Mouse (Mus musculus): ENCODE measurements around the gene Mamdc4. TPM values are rescaled to one million over a fixed set of nuclear protein-coding genes. Genes with fewer than 3 reads are reported as not detected.

Mamdc4 gene
- total RNA-seq, 2 experiments from 2014 or later: 3.4 to 4.4 TPM

DNA sequence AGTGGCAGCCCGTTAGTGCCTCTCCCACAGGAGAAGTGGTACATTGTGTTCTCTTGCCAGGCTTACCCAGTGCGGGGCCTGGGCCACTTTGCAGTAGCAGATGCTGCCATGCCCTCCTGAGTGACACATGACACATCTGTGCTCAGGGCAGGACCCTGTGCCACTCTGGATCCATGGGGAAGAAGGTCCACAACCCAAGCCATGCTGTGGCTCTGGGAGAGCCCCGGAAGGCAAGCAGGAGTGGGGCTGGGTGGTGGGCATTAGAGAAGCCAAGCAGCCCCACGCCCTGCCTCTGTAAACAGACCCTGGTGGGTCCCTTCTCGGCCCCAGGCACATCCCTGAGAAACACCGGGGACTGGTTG, 8.5 kb upstream of the Mamdc4 start:
- DNase-seq (ENCODE audit: low spot score in 2 of 2): no peak

GRCm38 (mm10) chr2:25582466-25583119, 7.9 kb upstream of the Mamdc4 start:
- no peak for DNase-seq (ENCODE audit: low spot score in 2 of 2)

DNA sequence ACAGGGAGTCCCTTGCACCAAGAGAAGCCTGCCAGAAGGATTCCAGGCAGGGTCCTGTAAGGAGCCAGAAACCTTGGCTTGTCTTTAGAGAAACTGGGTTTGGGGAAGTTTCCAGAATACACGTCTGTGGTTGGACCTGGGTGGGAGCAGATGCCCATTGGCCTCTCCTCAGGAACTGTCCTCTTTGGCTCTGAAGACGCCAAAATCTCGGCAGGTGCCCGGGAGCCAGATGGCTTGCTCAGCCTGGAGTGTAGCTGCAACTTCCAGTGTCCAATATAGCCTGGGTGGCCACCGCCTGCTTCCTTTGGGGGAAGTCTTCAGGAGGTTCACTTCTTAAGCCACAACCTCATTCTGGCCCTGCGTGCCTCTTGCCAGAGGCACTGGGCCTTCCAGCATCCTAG, 7.3 kb upstream of the Mamdc4 start:
- DNase-seq (ENCODE audit: low spot score in 2 of 2): no peak

- DNase-seq (ENCODE audit: low spot score in 2 of 2): peak in 1 of 2 experiments; percentile 56
Observed at GRCm38 (mm10) chr2:25581294-25581864, 6.7 kb upstream of the Mamdc4 start, which contains the start of gene Ajm1. Gene Ajm1 (minus strand): TSS chr2:25581757.

DNA sequence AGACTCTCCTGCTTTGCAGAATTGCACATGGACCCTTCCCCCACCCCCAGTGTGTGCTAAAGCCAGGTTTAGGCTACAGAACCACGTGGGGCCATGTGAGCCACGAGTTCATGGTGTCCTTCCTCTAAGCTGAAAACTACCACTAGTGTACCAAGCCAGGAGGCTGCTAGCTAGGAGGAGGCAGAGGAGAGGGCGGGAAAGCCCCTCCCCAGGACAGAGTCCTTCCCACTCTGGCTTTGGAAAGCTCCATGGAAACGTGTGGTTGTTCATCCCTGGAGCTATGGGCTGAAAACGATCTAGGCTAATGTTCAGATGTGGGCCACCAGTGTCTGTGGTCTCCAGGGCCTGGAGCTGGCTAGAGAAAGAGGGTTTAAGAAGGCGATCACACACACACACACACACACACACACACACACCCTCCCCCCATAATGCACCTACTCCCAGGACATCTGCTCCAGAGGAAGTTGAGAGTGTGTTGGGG, 6.0 kb upstream of the Mamdc4 start:
- no peak for DNase-seq (ENCODE audit: low spot score in 2 of 2)

DNA sequence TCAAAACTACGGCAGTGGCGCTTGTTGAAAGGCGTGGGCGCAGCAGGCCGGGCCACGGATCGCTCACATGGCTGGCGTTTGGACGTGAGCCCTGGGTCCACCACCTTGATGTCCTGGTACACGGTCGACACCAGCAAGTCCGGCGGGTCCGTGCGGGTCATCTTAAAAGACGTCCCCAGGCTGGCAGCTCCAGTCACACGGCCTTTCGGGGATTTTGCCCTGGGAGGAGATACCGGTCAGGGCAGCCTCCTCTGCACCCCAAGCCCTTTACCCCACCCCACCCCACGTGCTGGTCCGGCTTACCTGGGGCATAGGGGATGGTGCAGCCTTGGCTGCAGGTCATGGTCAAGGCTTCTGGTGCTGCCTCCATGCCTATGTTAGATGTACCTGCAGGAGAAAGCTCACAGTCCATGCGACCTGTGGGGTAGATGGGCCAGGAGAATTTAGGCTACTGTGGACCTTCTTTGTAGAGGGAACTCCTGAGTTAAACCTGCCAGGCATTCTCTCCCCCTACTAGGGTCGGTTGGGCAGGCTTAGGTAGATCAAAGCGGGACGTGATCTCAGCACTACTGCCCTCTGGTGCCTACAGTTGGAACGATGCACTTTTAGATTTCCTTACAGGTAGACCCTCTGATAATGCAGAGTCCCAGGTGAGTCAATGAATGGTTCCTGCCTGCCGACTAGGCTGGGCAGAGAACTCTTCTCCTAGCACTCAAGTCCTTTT, 5.3 kb upstream of the Mamdc4 start:
- no peak for DNase-seq (ENCODE audit: low spot score in 2 of 2)

GRCm38 (mm10) chr2:25578796-25579736, 4.4 kb upstream of the Mamdc4 start:
- DNase-seq (ENCODE audit: low spot score in 2 of 2): peak in 1 of 2 experiments; percentile 30

GRCm38 (mm10) chr2:25577951-25578795, 3.5 kb upstream of the Mamdc4 start:
- peak in 1 of 2 experiments; percentile 31 for DNase-seq (ENCODE audit: low spot score in 2 of 2)

DNA sequence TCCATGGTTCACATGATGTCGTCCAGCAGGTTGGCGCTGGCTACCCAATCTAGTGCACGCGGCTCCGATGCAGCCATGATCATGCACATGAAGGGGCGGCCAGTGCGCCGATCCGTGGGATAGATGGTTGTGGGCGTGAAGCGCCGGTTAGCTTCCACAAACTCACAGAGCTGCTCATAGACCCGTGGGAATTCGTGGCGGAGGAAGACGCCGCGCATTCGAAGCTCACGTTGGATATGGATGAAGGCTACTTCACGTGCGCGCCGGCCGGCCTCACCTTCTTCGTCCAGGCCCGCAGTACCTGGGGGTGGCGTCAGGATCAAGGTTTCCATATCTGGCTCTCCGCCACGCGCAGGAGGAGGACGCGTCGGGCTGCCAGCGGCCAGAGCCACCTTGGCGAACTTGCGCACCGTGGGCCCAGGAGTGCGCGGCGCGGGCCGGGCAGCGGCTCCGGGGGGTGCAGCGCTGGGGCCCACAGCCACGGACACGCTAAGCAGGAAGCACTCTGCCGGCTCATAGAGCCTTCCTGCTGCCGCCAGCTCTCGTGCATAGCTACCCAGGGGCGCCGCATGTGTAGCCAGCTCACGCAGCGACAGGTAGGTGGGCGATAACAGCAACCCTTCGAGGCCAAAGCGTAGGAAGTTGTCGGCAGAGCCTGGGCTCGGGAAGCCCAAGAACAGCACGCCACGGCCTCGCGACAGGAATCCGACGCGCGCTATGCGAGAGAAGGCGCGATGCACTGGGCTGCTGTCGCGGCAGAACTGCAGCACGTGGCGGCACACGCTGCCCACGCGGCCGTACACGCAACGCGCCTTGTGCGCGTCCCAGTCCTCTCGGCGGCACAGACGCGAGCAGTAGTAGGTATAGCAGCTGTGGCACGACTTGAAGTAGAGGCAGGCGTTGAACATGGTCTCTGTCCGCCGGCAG, 2.6 kb upstream of the Mamdc4 start:
- no peak for DNase-seq (ENCODE audit: low spot score in 2 of 2)

GRCm38 (mm10) chr2:25576028-25576850, 1.6 kb upstream of the Mamdc4 start:
- no peak for DNase-seq (ENCODE audit: low spot score in 2 of 2)

DNA sequence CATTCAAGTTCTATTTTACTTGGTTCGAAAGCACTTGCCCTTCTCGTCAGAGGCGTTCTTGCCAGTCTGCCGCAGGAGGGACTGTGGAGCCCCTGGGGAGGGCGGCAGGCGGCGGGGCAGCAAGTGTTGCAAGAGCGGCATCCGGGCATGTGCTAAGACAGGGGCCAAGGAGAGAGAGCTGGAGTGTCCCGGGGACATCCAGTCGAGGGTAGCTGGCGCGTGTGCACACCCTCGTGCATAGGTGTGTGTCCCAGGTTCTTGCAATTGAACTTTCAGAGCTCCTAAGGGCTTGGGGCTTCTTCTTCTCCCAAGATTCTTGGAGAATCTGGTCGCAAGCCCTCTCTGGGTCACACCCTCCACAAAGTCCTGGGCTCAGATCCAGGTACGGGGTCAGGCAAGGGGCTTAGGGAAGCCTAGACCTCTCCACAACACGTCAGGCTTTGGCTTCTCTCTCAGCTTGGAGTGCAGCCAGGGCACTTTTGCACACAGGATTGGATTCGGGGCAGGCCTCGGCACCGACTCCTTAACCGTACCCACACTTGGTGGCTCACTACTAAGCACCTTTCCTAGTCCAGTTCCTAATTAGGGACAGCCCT, 885 bp upstream of the Mamdc4 start:
- peak in 1 of 2 experiments; percentile 47 for DNase-seq (ENCODE audit: low spot score in 2 of 2)

- DNase-seq (ENCODE audit: low spot score in 2 of 2): peak in 1 of 2 experiments; percentile 27
Observed at GRCm38 (mm10) chr2:25574136-25574535, 509 bp downstream of the Mamdc4 start.

GRCm38 (mm10) chr2:25573068-25573467, 1.6 kb downstream of the Mamdc4 start:
- DNase-seq (ENCODE audit: low spot score in 2 of 2): peak in 1 of 2 experiments; percentile 21

GRCm38 (mm10) chr2:25571221-25571620, 3.4 kb downstream of the Mamdc4 start:
- no peak for DNase-seq (ENCODE audit: low spot score in 2 of 2)

GRCm38 (mm10) chr2:25569323-25569722, 5.3 kb downstream of the Mamdc4 start:
- DNase-seq (ENCODE audit: low spot score in 2 of 2): no peak

DNA sequence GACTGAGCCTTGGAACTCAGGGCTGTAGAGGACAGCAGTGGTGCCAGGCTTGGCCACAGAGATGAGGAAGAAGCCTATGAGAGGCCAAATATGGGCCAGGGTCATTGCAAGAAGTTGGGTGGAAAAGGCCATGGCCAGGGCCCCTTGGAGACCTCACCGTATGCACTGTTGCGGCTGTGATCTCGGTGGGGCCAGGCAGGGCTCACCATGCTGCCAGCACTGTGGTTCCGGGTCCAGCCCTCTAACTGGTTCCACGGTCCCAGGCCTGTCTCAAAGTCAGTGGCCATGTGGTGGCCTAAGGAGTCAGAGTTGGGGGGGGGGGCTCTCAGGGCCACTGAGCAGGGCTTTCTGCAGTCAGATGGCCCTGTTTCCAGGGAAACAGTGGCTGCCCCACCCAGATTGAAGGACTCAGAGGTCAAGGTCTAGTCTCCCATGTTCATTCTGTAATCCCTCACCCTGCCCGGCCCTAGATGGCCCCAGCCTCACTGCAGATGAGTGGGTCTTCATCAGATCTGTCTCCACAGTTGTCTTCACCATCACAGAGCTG, 6.1 kb downstream of the Mamdc4 start:
- DNase-seq (ENCODE audit: low spot score in 2 of 2): no peak

- DNase-seq (ENCODE audit: low spot score in 2 of 2): no peak
Observed at GRCm38 (mm10) chr2:25566558-25566957, 8.1 kb downstream of the Mamdc4 start.

Data from adrenal gland, adult 18-20 months (tissue).